Mouse (Mus musculus) gastrocnemius, postnatal 4 days (tissue): ENCODE results near the gene Esd. TPM values are rescaled to one million over a fixed set of nuclear protein-coding genes. Genes with fewer than 3 reads are reported as not detected.

ENCODE experiments used
- DNase-seq, 2 experiments: peaks; one replicate each; pipeline ENCODE4 v3.0.0; 2021 to 2022; ENCODE audit warnings: low spot score in 2 of 2, mixed read lengths in 2 of 2
- total RNA-seq, 2 experiments: library from RNA; stranded (reverse); gene quantifications; 2 replicates each; pipeline ENCODE4 v1.2.3; 2021

The Esd gene
- total RNA-seq, 2 experiments from 2014 or later, result 130 to 144 TPM

- no peak for DNase-seq
Measured at GRCm38 (mm10) chr14:74792793-74793192, 60.7 kb downstream of the Esd start.

GRCm38 (mm10) chr14:74794931-74795330, 62.8 kb downstream of the Esd start:
- no peak for DNase-seq

DNA sequence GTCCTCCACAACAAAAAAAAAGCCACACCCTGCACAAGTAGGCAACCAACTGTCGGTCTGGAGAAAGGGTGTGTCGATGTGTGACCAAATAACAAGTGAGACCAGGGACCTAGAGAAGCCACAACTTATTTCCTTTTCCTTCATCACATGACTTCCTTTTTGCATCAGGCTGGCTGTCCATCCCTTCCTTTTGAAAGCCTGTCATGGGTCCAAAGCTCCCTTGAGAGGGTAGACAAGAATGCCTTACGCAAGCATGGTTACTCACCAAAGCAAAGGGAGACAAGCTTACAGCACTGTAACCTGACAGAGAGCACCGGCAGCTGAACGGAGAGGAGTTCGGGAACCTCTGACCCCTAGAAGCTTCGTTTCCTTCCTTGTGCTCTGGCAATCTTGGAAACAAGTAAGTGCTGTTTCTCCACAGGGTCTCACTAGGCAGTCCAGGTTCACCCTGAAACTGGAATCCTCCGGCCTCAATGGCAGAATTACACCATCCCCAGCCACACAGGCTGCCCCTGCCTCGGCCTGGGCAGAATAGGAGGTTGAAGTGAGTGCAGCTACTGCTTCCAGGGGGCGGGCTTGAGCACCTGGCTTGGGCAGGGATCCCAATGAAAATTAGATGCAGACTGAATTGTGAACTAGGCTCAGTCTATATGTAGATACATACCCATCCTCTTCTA, 65.4 kb downstream of the Esd start:
- no peak for DNase-seq

DNA sequence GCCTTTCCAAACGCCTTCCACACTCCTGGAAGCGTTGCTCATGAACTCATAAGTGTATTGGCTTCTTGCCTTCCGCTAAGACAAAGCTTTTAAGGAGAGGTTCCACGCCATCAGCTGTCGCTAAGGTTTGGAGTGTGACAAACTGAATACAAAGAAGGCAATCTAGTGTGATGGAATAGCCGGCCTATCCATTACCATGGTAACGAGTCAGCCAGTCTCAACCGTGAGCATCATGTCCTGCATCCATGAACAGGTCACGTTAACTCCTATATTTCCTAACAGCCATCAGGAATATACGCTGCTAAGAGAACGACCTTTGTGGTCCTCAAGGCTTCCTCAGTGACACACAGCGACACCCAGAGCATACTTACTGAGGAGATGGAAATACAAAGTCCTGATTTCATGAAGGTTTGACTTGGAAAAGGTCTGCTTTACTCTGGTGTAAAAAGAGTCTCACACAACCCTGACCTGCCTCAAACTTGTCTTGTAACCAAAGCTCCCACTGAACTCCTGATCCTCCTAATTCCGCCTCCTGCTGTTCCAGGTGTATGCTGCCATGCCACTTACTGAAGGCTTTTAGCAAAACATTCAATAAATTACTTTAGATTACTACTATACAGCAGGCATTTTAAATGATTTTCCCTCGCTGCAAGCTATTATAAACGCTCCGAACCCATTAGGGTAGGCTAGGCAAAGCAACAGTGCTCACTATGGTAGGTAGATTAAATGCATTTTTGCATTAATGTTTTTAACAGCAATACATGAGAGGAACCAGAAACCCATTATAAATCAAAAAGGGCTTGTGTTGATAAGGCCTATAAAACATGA, 66.2 kb downstream of the Esd start:
- DNase-seq, result no peak

Other genes starting within 250 kb of the Esd start
- gene Htr2a, start 91.5 kb upstream of the Esd start, total RNA-seq, result 1 to 10 TPM in 1 of 2 experiments, under 1 TPM in 1; 0.88 to 1.0 TPM
- 10 to 100 TPM; 20.6 to 20.7 TPM for gene Lrch1, start 215.6 kb downstream of the Esd start, total RNA-seq